Mouse (Mus musculus): ENCODE measurements at regions not wholly inside any gene's neighbourhood (a gene's known extent, or its start where the extent isn't known, plus 50 kb on each side); places are given as distances from the start of the nearest gene placed in this dataset.

DNA sequence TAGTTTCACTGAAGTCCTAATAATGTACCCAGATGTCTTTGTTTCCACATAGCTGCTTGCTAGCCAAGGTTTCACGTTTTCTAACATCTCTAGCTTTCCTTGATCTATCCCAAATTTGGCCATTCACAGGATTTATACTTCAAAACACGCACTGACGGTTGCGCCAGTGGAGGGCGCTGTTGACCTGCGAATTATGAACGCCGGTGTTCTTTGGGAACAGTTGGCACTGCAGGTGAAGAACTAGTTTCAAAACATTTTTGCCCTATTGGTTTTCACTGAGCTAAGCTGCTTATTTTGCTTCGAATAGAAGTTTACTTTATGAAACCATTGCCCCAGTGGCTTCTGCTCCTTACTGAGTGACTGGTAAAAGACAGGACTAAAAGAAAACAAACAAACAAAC, 76.7 kb upstream of the Slitrk3 start:
- DNase-seq (ENCODE audit: low read depth, low spot score): peak; percentile 33

DNA sequence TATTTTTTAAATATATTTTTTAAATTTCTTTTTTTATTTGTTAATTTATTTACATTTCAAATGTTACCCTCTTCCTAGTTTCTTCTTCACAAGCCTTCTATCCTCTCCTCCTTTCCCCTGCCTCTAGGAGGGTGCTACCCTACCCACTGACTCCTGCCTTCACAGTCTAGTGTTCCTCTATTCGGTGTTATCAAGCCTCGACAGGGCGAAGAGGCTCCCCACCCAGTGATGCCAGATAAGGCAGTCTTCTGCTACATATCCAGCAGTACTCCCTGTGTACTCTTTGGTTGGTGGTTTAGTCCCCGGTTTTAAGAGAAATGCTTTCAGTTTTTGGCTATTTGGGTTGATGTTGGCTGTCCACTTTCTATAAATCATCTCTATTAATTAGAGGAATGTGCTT, 67.5 kb upstream of the Slitrk3 start:
- no peak for DNase-seq (ENCODE audit: low read depth, low spot score)

DNA sequence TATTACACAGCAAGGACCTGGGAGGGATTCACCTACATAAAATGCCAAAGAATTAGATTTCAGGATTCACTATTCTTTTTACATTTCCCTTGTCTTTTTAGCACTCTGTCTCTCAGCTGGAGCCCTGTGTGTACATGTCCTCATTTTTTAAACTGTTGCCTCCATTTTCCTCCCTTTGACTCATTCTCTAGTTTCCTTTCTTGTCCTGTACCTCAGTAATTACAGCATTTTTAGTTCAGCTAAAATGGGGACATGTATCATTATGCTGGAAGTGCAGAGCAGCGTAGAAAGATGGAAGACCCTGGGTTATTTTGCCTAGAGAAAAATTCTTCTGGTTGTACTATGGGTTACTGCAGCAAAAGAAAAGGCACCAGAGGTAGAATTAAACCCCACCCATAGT, 51.5 kb upstream of the Slitrk3 start:
- no peak for DNase-seq (ENCODE audit: low read depth, low spot score)

Data from WW6 (cell line).